8 mouse cellular contexts compared by ENCODE assay signal in the genomic region with DNA sequence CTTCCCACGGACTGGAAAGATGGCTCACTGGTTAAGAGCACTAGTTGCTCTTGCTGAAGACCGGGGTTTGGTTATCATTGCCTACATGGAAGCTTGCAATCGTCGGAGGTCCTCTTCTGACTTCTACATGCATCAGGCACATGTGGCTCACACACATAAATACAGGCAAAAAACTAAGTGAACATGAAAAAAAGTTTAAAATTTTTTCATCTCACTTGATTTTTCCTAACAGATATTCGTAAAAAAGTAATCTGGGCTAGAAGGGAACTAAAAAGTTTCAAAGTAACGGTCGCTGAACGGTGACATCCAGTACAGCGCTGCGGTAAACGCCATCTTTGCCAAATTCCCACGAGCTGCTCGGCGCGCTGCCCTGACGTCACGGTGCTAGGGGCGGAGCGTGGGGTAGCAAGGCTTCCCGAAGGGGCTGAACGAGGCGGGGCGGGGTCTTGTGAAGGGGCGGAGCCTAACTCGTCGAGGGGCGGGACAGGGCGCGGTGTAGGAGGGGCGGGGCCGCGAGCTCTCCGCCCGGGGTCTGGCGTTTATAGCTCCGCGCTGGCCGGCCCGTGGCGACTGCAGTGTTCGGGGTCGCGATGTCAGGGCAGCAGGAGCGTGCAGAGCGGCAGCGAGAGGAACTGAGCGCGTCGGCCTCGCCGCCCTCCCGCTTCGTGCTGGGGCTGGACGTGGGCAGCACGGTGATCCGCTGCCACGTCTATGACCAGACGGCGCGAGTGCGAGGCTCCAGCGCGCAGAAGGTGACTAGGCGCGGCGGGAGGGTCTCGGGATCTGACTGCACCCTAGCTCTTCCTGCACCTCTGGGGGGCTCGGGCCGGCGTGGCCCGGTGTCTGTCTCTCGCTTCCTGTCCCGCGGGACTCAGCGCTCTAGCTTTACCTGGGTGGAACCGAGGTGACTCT. TPM values are rescaled to one million over a fixed set of nuclear protein-coding genes. Genes with fewer than 3 reads are reported as not detected.
DNase-seq lines count a peak whose midpoint lies in the region; ATAC-seq and TF ChIP-seq lines count a peak whose summit lies in the region.

Gk5 (plus strand) TSS at position 502 of the 912 bp plus-strand sequence.

- peak; percentile 85 for ATAC-seq in Patski
- ATAC-seq in hindbrain, embryonic 14.5 days (ENCODE audit: low FRiP score), result peak; percentile 99

- peaks cover 4% of the 10 kb centered on the region; the same call in 1 of the 2 replicates for H3K4me1 ChIP-seq in hindbrain, embryonic 14.5 days (replicated peaks; ENCODE audit: control insufficient read depth, insufficient read depth, low read length)

- in situ Hi-C loops in Patski (cut with MboI; ENCODE audit: low pct_unique_long_range_greater_than_20kb), result no loop called here

- no peaks in the 10 kb centered on the region for H3K9me3 ChIP-seq in hindbrain, embryonic 14.5 days (ENCODE audit: control insufficient read depth, low read length)

- DNase-seq in Patski (ENCODE audit: low read depth, low spot score), result peak; percentile 44
- peak; percentile 98 to 100 for DNase-seq in cerebellum, postnatal 14 days
- peak; percentile 85 to 95 for DNase-seq in frontal cortex, postnatal 25 days (ENCODE audit: low spot score in 2 of 2)
- peak; percentile 99 for DNase-seq in hindbrain, embryonic 14.5 days (ENCODE audit: low spot score)
- peak; percentile 95 to 96 for DNase-seq in layer of hippocampus, postnatal 36 days
- peak; percentile 97 for DNase-seq in lung, postnatal 36 days
- peak; percentile 97 for DNase-seq in retina, postnatal 1 day
- peak; percentile 97 to 98 for DNase-seq in urinary bladder, adult 18-20 months (ENCODE audit: low spot score in 2 of 2)

- H3K4me2 ChIP-seq in hindbrain, embryonic 14.5 days (replicated peaks), result peak within 1 kb of the TSS; percentile 79

- no peak within 1 kb of the TSS for H3K27ac ChIP-seq in hindbrain, embryonic 14.5 days

- H3K27me3 ChIP-seq in Patski, result no peaks in the 10 kb centered on the region
- H3K27me3 ChIP-seq in hindbrain, embryonic 14.5 days (ENCODE audit: control insufficient read depth, insufficient read depth, low read length), result no peaks in the 10 kb centered on the region

- under 1% methylated on average over 76 of the region's 76 CpGs for WGBS in hindbrain, embryonic 14.5 days

- POLR2A ChIA-PET in Patski (lab: Charles Lee), result interaction anchor here (0.6 kb wide), 1 partner anchor 24 kb away, joined by 6 read pairs; no protein-coding TSS in a partner anchor

- CTCF ChIA-PET in Patski (lab: Charles Lee), result interaction anchor here (0.9 to 1.3 kb wide), 2 partner anchors 9 to 22 kb away, joined by 3 read pairs; no protein-coding TSS in a partner anchor

- no peak for TF ChIP-seq CTCF in Patski (IDR thresholded peaks at IDR 0.05)

- peak within 1 kb of the TSS; percentile 74 for H3K4me3 ChIP-seq in hindbrain, embryonic 14.5 days (replicated peaks; ENCODE audit: low read length)

- peak within 1 kb of the TSS; percentile 70 for H3K9ac ChIP-seq in hindbrain, embryonic 14.5 days

- H3K36me3 ChIP-seq in hindbrain, embryonic 14.5 days (replicated peaks; ENCODE audit: control insufficient read depth, insufficient read depth), result no peaks in the 10 kb centered on the region

RNA-seq across cellular contexts. Expression of gene Gk5, which starts in this region (rescaled TPM):
- 1.9 TPM for polyA plus RNA-seq in Patski (2021)
- 3.2 and 3.7 TPM in 2 replicates for polyA plus RNA-seq in hindbrain, embryonic 14.5 days (2014; fragmentation: Nextera tagmentation; extraction: Ambion mirVana)
- total RNA-seq in layer of hippocampus, postnatal 36 days (2021), result 1 to 10 TPM; 4.8 to 5.9 TPM

Comparison
In these comparisons a context has a peak if more than half of its experiments do, and no peak if none do; other contexts are left out.
1. DNase-seq: peak in every context shown above with its lines; median percentile 99 in cerebellum, postnatal 14 days; 99 in hindbrain, embryonic 14.5 days; 98 in urinary bladder, adult 18-20 months; 97 in lung, postnatal 36 days; 97 in retina, postnatal 1 day; 96 in layer of hippocampus, postnatal 36 days; 90 in frontal cortex, postnatal 25 days; 44 in Patski.